Mouse (Mus musculus) thymus, postnatal 14 days (tissue): ENCODE data around the gene Ints14.
"Not testable (repeated sequence)": the region's sequence is repeated elsewhere in the genome, so short reads cannot be mapped to it uniquely, and the experiment has no call there.

Source experiments
- DNase-seq: peaks from one replicate; pipeline ENCODE4 v3.0.0; 2021

Gene Ints14

GRCm38 (mm10) chr9:64953190-64953589 is 7.5 kb upstream of the Ints14 start:
- DNase-seq, result no peak

GRCm38 (mm10) chr9:64956337-64956736 is 4.4 kb upstream of the Ints14 start:
- DNase-seq, result peak; percentile 64

- DNase-seq, result no peak
Observed at GRCm38 (mm10) chr9:64957276-64957675, 3.4 kb upstream of the Ints14 start.

GRCm38 (mm10) chr9:64960978-64961320 is 244 bp downstream of the Ints14 start:
- no peak for DNase-seq

GRCm38 (mm10) chr9:64980548-64980947 is 19.8 kb downstream of the Ints14 start:
- no peak for DNase-seq

GRCm38 (mm10) chr9:64981904-64982303 is 21.2 kb downstream of the Ints14 start:
- no peak for DNase-seq

- no peak for DNase-seq
Observed at GRCm38 (mm10) chr9:64985037-64985794, 24.5 kb downstream of the Ints14 start.

GRCm38 (mm10) chr9:64985807-64986206 is 25.1 kb downstream of the Ints14 start:
- DNase-seq, result no peak

GRCm38 (mm10) chr9:64987651-64988050 is 26.9 kb downstream of the Ints14 start:
- DNase-seq, result no peak

- DNase-seq, result no peak
Observed at GRCm38 (mm10) chr9:64988443-64988842, 27.7 kb downstream of the Ints14 start.

DNA sequence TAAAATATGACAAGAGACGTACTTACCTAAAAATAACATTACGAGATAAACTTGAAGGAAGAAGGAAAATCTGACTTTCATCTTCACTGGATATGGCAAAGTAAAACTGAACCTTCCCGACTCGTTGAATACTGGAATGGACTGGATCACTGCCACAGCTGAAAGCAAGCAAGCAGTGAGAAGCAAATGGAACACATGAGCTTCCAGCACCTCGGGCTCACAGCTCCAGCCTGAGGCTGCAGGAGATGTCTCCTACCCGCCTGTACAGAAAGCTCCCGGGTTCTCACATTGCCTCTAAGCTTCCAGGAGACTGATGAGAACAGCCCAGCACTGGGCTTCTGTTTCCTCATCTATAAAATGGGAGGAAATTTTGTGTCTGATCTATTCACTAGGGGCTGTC is 29.6 kb downstream of the Ints14 start:
- DNase-seq, result no peak

GRCm38 (mm10) chr9:64995464-64995863 is 34.8 kb downstream of the Ints14 start:
- DNase-seq, result not testable (repeated sequence)

DNA sequence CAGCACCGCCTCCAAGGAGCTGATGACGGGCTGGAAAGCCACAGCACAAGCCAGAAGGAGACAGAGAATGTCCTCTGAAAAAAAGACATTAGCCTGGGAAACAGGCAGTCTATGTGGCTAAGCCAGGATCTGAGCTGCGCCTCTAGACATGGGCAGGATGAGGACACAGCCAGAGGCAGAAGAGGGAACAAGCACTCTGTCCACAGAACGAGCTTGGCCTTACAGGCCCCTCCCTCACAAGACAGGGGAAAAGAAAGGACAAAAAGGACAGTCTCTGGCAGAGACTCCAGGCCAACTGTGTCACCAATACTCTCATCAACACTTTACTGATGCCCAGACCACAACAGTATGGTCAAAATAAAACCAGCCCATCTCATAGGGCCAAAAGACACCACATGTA is 40.8 kb downstream of the Ints14 start:
- DNase-seq, result no peak

DNA sequence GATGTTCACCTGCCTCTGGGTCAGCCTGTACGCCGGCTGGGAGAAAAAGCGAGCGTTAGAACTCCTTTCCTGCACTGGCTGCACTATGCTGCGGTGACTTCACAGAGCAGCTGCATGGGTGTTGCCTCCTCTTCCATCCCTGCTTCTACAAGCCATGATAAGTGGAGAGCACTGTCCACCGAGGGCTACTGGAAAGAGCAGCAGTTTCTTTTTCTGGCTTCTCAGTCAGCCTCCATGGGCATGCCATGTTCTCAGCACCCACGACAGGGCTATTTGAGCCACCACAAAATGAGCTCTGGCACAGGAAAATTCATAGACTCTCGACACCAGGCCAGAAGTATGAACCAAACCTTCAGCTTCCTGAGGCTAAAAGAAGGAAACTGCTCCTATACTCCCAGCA is 45.0 kb downstream of the Ints14 start:
- no peak for DNase-seq

GRCm38 (mm10) chr9:65010632-65011031 is 49.9 kb downstream of the Ints14 start:
- DNase-seq, result peak; percentile 32

GRCm38 (mm10) chr9:65011304-65011703 is 50.6 kb downstream of the Ints14 start:
- peak; percentile 42 for DNase-seq

- no peak for DNase-seq
Observed at GRCm38 (mm10) chr9:65015461-65016222, 54.9 kb downstream of the Ints14 start.

DNA sequence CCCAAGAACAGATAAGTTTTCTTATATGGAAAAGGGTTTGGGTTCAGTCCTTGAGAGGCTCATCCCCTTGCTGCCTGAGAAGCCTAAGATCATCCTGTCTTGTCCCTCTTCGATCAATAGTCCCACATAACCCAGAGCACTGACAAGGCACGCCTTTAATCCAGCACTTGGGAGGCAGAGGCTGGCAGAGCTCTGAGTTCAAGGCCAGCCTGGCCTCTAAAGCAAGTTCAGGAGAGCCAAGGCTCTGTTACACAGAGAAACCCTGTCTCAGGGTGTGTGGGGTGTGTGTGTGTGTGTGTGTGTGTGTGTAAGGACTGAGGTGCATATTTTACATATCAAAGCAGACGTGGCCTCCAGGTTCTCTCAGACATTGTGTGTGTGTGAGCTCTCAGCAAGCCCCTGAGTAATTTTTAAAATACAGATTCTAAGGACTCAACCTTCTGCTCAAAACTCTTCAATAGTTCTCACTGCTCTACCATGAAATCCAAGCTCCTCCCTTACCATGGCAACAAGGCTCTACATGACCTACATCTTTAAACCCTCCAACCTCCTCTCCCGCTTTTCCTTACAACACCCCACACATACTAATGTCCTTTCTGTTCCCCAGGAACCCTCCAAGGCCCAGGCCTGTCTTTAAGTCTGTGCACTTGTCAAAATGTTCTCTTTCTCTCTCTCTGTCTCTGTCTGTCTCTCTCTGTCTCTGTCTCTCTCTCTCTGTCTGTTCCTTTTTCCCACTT is 55.7 kb downstream of the Ints14 start:
- DNase-seq, result no peak

- no peak for DNase-seq
Observed at GRCm38 (mm10) chr9:65016978-65017827, 56.5 kb downstream of the Ints14 start.

GRCm38 (mm10) chr9:65017896-65018295 is 57.2 kb downstream of the Ints14 start:
- DNase-seq, result no peak

DNA sequence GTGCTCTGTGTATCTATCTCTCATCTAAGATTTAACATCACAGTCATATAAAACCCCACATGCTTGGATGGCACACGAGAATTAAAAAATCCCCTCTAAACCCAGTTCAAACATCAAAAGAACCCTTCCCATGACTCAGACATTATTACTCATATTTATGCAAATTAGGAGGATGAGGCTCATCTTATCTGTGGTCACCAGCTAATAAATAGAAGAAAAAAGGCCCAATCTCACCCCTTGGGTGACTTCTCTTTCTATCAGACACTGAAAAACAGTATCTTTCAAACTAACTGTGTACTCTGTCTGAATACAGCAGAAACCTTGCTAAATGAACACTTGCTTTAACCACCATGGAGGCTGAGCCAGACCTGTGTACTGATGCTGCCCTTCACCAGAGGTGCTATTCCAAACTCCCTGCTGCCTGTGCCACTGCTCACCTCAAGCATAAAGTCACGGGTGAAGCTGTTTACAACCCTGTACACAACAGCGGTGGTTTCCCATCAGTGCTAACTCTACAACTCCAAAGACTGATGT is 58.0 kb downstream of the Ints14 start:
- DNase-seq, result no peak

DNA sequence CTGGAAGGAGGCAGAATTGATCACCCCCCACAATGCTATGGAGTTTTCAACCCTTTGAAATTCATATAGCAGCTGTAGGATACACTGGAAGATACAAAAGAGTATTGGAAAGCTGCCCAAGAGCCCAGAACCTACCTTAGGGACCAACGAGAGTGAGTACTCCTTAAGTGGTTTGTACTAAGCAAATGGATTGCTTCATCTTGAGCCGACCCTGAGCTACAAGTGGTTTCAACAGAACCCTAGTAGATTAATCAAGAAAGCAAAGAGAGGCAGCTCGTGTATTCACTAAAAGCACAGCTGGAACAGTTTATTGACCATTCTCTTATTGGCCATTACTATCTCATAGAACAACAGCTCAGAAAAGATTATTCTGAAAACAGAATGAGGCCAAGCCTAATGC is 58.4 kb downstream of the Ints14 start:
- no peak for DNase-seq

DNA sequence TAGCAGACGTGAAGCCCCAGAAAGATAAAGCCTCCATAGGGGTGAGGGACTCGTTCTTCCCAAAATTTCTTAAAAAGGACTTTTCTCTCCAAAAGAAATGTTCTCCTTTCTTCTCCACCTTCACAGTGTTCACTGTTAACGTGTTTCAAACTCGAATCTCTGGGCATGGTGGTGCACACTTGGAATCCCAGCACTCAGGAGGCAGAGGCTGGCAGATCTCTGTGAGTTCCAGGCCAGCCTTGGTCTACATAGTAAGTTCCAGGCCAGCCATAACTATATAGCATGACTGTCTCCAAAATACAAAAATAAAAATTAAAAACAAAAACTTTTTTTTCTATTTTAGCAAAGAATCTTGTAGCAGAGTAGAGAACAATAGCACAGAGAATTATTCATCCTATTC is 59.4 kb downstream of the Ints14 start:
- DNase-seq, result no peak
